Mouse (Mus musculus): ENCODE data around the gene Zfyve1.
A peak's percentile ranks its signal among the peaks of the same experiment; 100 is the strongest.
"Not testable (repeated sequence)": the region's sequence is repeated elsewhere in the genome, so short reads cannot be mapped to it uniquely, and the experiment has no call there.

The Zfyve1 gene

GRCm38 (mm10) chr12:83597025-83597501 is at the start of gene Zfyve1:
Gene Zfyve1 (minus strand): TSS chr12:83597222.
- DNase-seq, result peak; percentile 95

- DNase-seq, result no peak
These were observed 46.1 kb upstream of the Zfyve1 start for GRCm38 (mm10) chr12:83643116-83643515.

- DNase-seq, result no peak
These were observed 44.2 kb upstream of the Zfyve1 start for GRCm38 (mm10) chr12:83641233-83641632.

GRCm38 (mm10) chr12:83633807-83634206 is 36.8 kb upstream of the Zfyve1 start:
- no peak for DNase-seq

- peak; percentile 57 for DNase-seq
These were observed 35.6 kb upstream of the Zfyve1 start for GRCm38 (mm10) chr12:83632680-83633025.

GRCm38 (mm10) chr12:83631743-83632679 is 35.0 kb upstream of the Zfyve1 start:
- DNase-seq, result peak; percentile 100

- not testable (repeated sequence) for DNase-seq
These were observed 33.9 kb upstream of the Zfyve1 start, which contains the start of gene Rbm25 for GRCm38 (mm10) chr12:83630936-83631335. Gene Rbm25 (plus strand): TSS chr12:83631236.

GRCm38 (mm10) chr12:83624321-83624720 is 27.3 kb upstream of the Zfyve1 start:
- DNase-seq, result no peak

GRCm38 (mm10) chr12:83622031-83622755 is 25.2 kb upstream of the Zfyve1 start:
- no peak for DNase-seq

GRCm38 (mm10) chr12:83620694-83621093 is 23.7 kb upstream of the Zfyve1 start:
- not testable (repeated sequence) for DNase-seq

- DNase-seq, result no peak
These were observed 22.0 kb upstream of the Zfyve1 start for GRCm38 (mm10) chr12:83618981-83619380.

GRCm38 (mm10) chr12:83617261-83617660 is 20.2 kb upstream of the Zfyve1 start:
- no peak for DNase-seq

GRCm38 (mm10) chr12:83606411-83606810 is 9.4 kb upstream of the Zfyve1 start:
- DNase-seq, result not testable (repeated sequence)

GRCm38 (mm10) chr12:83602285-83602684 is 5.3 kb upstream of the Zfyve1 start:
- DNase-seq, result no peak

GRCm38 (mm10) chr12:83597881-83598280 is 859 bp upstream of the Zfyve1 start:
- no peak for DNase-seq

GRCm38 (mm10) chr12:83596191-83596954 is 649 bp downstream of the Zfyve1 start:
- DNase-seq, result no peak

GRCm38 (mm10) chr12:83594454-83595040 is 2.5 kb downstream of the Zfyve1 start:
- DNase-seq, result no peak

- DNase-seq, result no peak
These were observed 5.1 kb downstream of the Zfyve1 start for GRCm38 (mm10) chr12:83591754-83592501.

- no peak for DNase-seq
These were observed 10.4 kb downstream of the Zfyve1 start for GRCm38 (mm10) chr12:83586628-83587027.

GRCm38 (mm10) chr12:83582747-83583146 is 14.3 kb downstream of the Zfyve1 start:
- no peak for DNase-seq

- DNase-seq, result no peak
These were observed 14.9 kb downstream of the Zfyve1 start for GRCm38 (mm10) chr12:83582106-83582505.

GRCm38 (mm10) chr12:83580283-83580682 is 16.7 kb downstream of the Zfyve1 start:
- DNase-seq, result no peak
